Mouse (Mus musculus) MEL (cell line): ENCODE data around the gene Desi1. TPM values are rescaled to one million over a fixed set of nuclear protein-coding genes. Genes with fewer than 3 reads are reported as not detected.

Source experiments
- DNase-seq: peaks from one replicate; pipeline ENCODE4 v3.0.0; 2011; ENCODE audit warnings: low read depth, low spot score
- H3K27ac ChIP-seq: 2 replicates; pipeline ENCODE4 v1.5.1; 2012; ENCODE audit warnings: low read depth, mild to moderate bottlenecking, control low read depth, low read length, moderate library complexity; ENCODE audit not compliant: control insufficient read depth
- H3K27me3 ChIP-seq, 2 experiments: fragments of 150-350 bp in 1 of 2; sonication (generic) in 1 of 2; 2 replicates each; pipeline ENCODE4 v1.6.1; 2012; ENCODE audit warnings: low read length in 2 of 2, mild to moderate bottlenecking in 2 of 2, improper control_type of control experiment in 1 of 2, moderate library complexity in 1 of 2; ENCODE audit not compliant: insufficient read depth in 2 of 2, control insufficient read depth in 1 of 2
- H3K36me3 ChIP-seq, 2 experiments: 2 replicates each; pipeline ENCODE4 v1.6.1; 2012 to 2014; ENCODE audit warnings: low read length in 2 of 2, improper control_type of control experiment in 1 of 2, inconsistent platforms in 1 of 2, mild to moderate bottlenecking in 1 of 2; ENCODE audit not compliant: insufficient read depth in 2 of 2, control insufficient read depth in 1 of 2
- H3K4me1 ChIP-seq, 2 experiments: fragments of 150-350 bp in 1 of 2; sonication (generic) in 1 of 2; 2 replicates each; pipeline ENCODE4 v1.6.1; 2012; ENCODE audit warnings: low read length in 2 of 2, improper control_type of control experiment in 1 of 2, mild to moderate bottlenecking in 1 of 2; ENCODE audit not compliant: insufficient read depth in 2 of 2, control insufficient read depth in 1 of 2
- H3K4me3 ChIP-seq, 2 experiments: fragments of 150-350 bp in 1 of 2; sonication (generic) in 1 of 2; 2 replicates each; pipeline ENCODE4 v1.5.1; 2012; ENCODE audit warnings: low read depth in 2 of 2, low read length in 2 of 2, mild to moderate bottlenecking in 2 of 2, moderate library complexity in 2 of 2, control low read depth in 1 of 2, improper control_type of control experiment in 1 of 2; ENCODE audit not compliant: control insufficient read depth in 1 of 2, insufficient read depth in 1 of 2
- H3K79me2 ChIP-seq: 2 replicates; pipeline ENCODE4 v1.6.1; 2012; ENCODE audit warnings: mild to moderate bottlenecking, low read length, moderate library complexity; ENCODE audit not compliant: control insufficient read depth, poor library complexity, insufficient read depth
- H3K9ac ChIP-seq: 2 replicates; pipeline ENCODE4 v1.6.1; 2012; ENCODE audit warnings: low read depth, mild to moderate bottlenecking, control low read depth, low read length, moderate library complexity; ENCODE audit not compliant: control insufficient read depth, poor library complexity, severe bottlenecking
- H3K9me3 ChIP-seq: fragments of 150-350 bp; sonication (generic); replicated peaks from 2 replicates; pipeline ENCODE4 v1.6.1; 2012; ENCODE audit warnings: mild to moderate bottlenecking, low read length, improper control_type of control experiment, moderate library complexity; ENCODE audit not compliant: insufficient read depth
- EP300 ChIP-seq, 2 experiments: IDR thresholded peaks; 2 replicates each; pipeline ENCODE4 v1.6.1; 2011; ENCODE audit warnings: improper control_type of control experiment in 2 of 2, low read length in 2 of 2, low read depth in 1 of 2, mild to moderate bottlenecking in 1 of 2
- MAFK ChIP-seq: IDR thresholded peaks from 2 replicates; pipeline ENCODE4 v1.6.1; 2011; ENCODE audit warnings: low read depth, mild to moderate bottlenecking, low read length, improper control_type of control experiment, borderline replicate concordance
- MXI1 ChIP-seq: IDR thresholded peaks from 2 replicates; pipeline ENCODE4 v1.6.1; 2011; ENCODE audit warnings: mild to moderate bottlenecking, low read depth, low read length, improper control_type of control experiment
- POLR2A ChIP-seq, 2 experiments: IDR thresholded peaks; 2 replicates each; pipeline ENCODE4 v1.6.1; 2011 to 2012; ENCODE audit warnings: low read length in 2 of 2, mild to moderate bottlenecking in 2 of 2, control low read depth in 1 of 2, improper control_type of control experiment in 1 of 2, low read depth in 1 of 2, moderate library complexity in 1 of 2; ENCODE audit not compliant: control insufficient read depth in 1 of 2, insufficient read depth in 1 of 2, poor library complexity in 1 of 2
- RAD21 ChIP-seq: IDR thresholded peaks from 2 replicates; pipeline ENCODE4 v1.6.1; 2011; ENCODE audit warnings: mild to moderate bottlenecking, low read depth, low read length, improper control_type of control experiment
- TBP ChIP-seq: IDR thresholded peaks from 2 replicates; pipeline ENCODE4 v1.8.0; 2011; ENCODE audit warnings: low read depth, low read length, improper control_type of control experiment
- TCF12 ChIP-seq: IDR thresholded peaks from 2 replicates; pipeline ENCODE4 v1.6.1; 2014; ENCODE audit warnings: low read depth, mild to moderate bottlenecking, inconsistent platforms, low read length, improper control_type of control experiment, moderate library complexity
- UBTF ChIP-seq: IDR thresholded peaks from 2 replicates; pipeline ENCODE4 v1.6.1; 2012; ENCODE audit warnings: low read depth, mild to moderate bottlenecking, inconsistent platforms, low read length, improper control_type of control experiment, moderate library complexity, borderline replicate concordance; ENCODE audit not compliant: insufficient read depth
- USF1 ChIP-seq: IDR thresholded peaks from 2 replicates; pipeline ENCODE4 v1.6.1; 2014; ENCODE audit warnings: low read depth, mild to moderate bottlenecking, inconsistent platforms, low read length, improper control_type of control experiment, moderate library complexity
- USF2 ChIP-seq, 2 experiments: IDR thresholded peaks; 2 replicates each; pipeline ENCODE4 v1.6.1; 2011 to 2012; ENCODE audit warnings: improper control_type of control experiment in 2 of 2, low read length in 2 of 2, borderline replicate concordance in 1 of 2, inconsistent platforms in 1 of 2, low read depth in 1 of 2, mild to moderate bottlenecking in 1 of 2; ENCODE audit not compliant: insufficient read depth in 1 of 2
- polyA plus RNA-seq, 2 experiments: library from polyadenylated mRNA; stranded (reverse) in 1 of 2; unstranded in 1 of 2; fragments of >175 nt in 1 of 2; fragments of >200 nt in 1 of 2; gene quantifications; 2 replicates each; pipeline versions ENCODE4 v1.2.1 to v1.2.4; 2012; ENCODE audit warnings: low replicate concordance in 2 of 2, low read depth in 1 of 2; ENCODE audit not compliant: insufficient read length in 2 of 2, insufficient read depth in 1 of 2, missing spikeins in 1 of 2
- total RNA-seq: library from RNA; depleted of rRNA; stranded (reverse); fragments of 300-350 nt; gene quantifications from 2 replicates; pipeline ENCODE4 v1.2.3, GENCODE M21; 2012; rRNA removed

The Desi1 gene
- total RNA-seq (22.6 and 26.3 TPM in 2 replicates), polyA plus RNA-seq (100 to 1,000 TPM in 1 of 2 experiments, not detected in 1; 116 TPM)

GRCm38 (mm10) chr15:82033762-82034161 lies at the start of gene Desi1:
Gene Desi1, minus strand, starts transcription at chr15:82033862.
- TF ChIP-seq EP300 (IDR thresholded peaks at IDR 0.05; ENCODE audit: low read depth in 1 of 2, low read length in 2 of 2): no peak
- no peak for TF ChIP-seq USF1
- no peak within 1 kb of the TSS for H3K27ac ChIP-seq
- no peak within 1 kb of the TSS for H3K9ac ChIP-seq
- H3K79me2 ChIP-seq: no peaks in the 10 kb centered on the region
- H3K4me1 ChIP-seq: no peaks in the 10 kb centered on the region
- H3K36me3 ChIP-seq: peaks cover 0 to 15% of the 10 kb centered on the region in 2 experiments; a peak in 2 of 4 replicates
- H3K27me3 ChIP-seq: no peaks in the 10 kb centered on the region
- no peaks in the 10 kb centered on the region for H3K9me3 ChIP-seq
- no peak for DNase-seq
- no peak within 1 kb of the TSS for H3K4me3 ChIP-seq

- Histone ChIP-seq H3K36me3 (no peaks in the 10 kb centered on the region), H3K79me2 (no peaks in the 10 kb centered on the region), H3K27me3 (peaks cover 9 to 16% of the 10 kb centered on the region in 2 experiments; a peak in 3 of 4 replicates), H3K4me1 (no peaks in the 10 kb centered on the region), H3K9ac (no peak overlapping the region), H3K4me3 (no peak overlapping the region), H3K9me3 (no peaks in the 10 kb centered on the region), H3K27ac (no peak overlapping the region)
- no peak for TF ChIP-seq MXI1
- peak; percentile 4 for TF ChIP-seq RAD21
- DNase-seq: no peak
Measured at GRCm38 (mm10) chr15:82081161-82081560, 47.5 kb upstream of the Desi1 start.

- Histone ChIP-seq H3K4me1 (no peaks in the 10 kb centered on the region), H3K79me2 (no peaks in the 10 kb centered on the region), H3K27me3 (peaks cover 14 to 16% of the 10 kb centered on the region in 2 experiments; a peak in 3 of 4 replicates), H3K36me3 (no peaks in the 10 kb centered on the region), H3K9ac (no peak overlapping the region), H3K27ac (no peak overlapping the region), H3K9me3 (no peaks in the 10 kb centered on the region), H3K4me3 (no peak overlapping the region)
- no peak for TF ChIP-seq POLR2A (IDR thresholded peaks at IDR 0.05; ENCODE audit: control insufficient read depth in 1 of 2, insufficient read depth in 1 of 2, low read depth in 1 of 2, low read length in 2 of 2, poor library complexity in 1 of 2)
- TF ChIP-seq TCF12: no peak
- TF ChIP-seq TBP: no peak
- TF ChIP-seq UBTF: no peak
- TF ChIP-seq MAFK: no peak
- TF ChIP-seq USF2 (IDR thresholded peaks at IDR 0.05; ENCODE audit: borderline replicate concordance in 1 of 2, insufficient read depth in 1 of 2, low read depth in 1 of 2, low read length in 2 of 2): no peak
- peak; percentile 27 for DNase-seq
Measured at GRCm38 (mm10) chr15:82079883-82080282, 46.2 kb upstream of the Desi1 start.
